Mouse (Mus musculus): ENCODE measurements around the gene Gabrr2.

- TF ChIP-seq CTCF (IDR thresholded peaks at IDR 0.05; ENCODE audit: low read depth) (no peak), EP300 (optimal IDR thresholded peaks at IDR 0.05) (no peak)
Measured at GRCm38 (mm10) chr4:33024420-33024819, 38.4 kb upstream of the Gabrr2 start.
